Mouse (Mus musculus) layer of hippocampus, adult 8-10 months (tissue): ENCODE measurements at regions not wholly inside any gene's neighbourhood (a gene's known extent, or its start where the extent isn't known, plus 50 kb on each side); places are given as distances from the start of the nearest gene placed in this dataset.

Source experiments
- DNase-seq, 2 experiments: peaks; one replicate each; pipeline ENCODE4 v3.0.0; 2022; ENCODE audit warnings: low spot score in 2 of 2

GRCm38 (mm10) chr8:42156588-42156987, 739.7 kb upstream of the Frg1 start:
- DNase-seq = no peak

GRCm38 (mm10) chr8:42144685-42145084, 727.8 kb upstream of the Frg1 start:
- no peak for DNase-seq

GRCm38 (mm10) chr8:42144220-42144619, 727.3 kb upstream of the Frg1 start:
- DNase-seq = no peak

GRCm38 (mm10) chr8:42107582-42107981, 690.7 kb upstream of the Frg1 start:
- no peak for DNase-seq

- no peak for DNase-seq
These were observed 652.4 kb upstream of the Frg1 start for GRCm38 (mm10) chr8:42069314-42069713.

- DNase-seq = no peak
These were observed 626.7 kb upstream of the Frg1 start for GRCm38 (mm10) chr8:42043526-42043925.

- DNase-seq = no peak
These were observed 622.4 kb upstream of the Frg1 start for GRCm38 (mm10) chr8:42039245-42039644.

- DNase-seq = no peak
These were observed 610.1 kb upstream of the Frg1 start for GRCm38 (mm10) chr8:42026934-42027333.

GRCm38 (mm10) chr8:42017786-42018185, 600.9 kb upstream of the Frg1 start:
- no peak for DNase-seq

- no peak for DNase-seq
These were observed 586.3 kb upstream of the Frg1 start for GRCm38 (mm10) chr8:42003170-42003569.

- peak; percentile 32 to 53 for DNase-seq
These were observed 572.2 kb upstream of the Frg1 start for GRCm38 (mm10) chr8:41989040-41989501.

- DNase-seq = no peak
These were observed 571.3 kb upstream of the Frg1 start for GRCm38 (mm10) chr8:41988216-41988615.

- no peak for DNase-seq
These were observed 570.5 kb upstream of the Frg1 start for GRCm38 (mm10) chr8:41987417-41987816.

GRCm38 (mm10) chr8:41972416-41972815, 555.5 kb upstream of the Frg1 start:
- DNase-seq = no peak

GRCm38 (mm10) chr8:41970536-41970935, 553.7 kb upstream of the Frg1 start:
- DNase-seq = no peak

GRCm38 (mm10) chr8:41969408-41969807, 552.5 kb upstream of the Frg1 start:
- DNase-seq = no peak

- DNase-seq = no peak
These were observed 547.2 kb upstream of the Frg1 start for GRCm38 (mm10) chr8:41964088-41964487.

- no peak for DNase-seq
These were observed 540.0 kb upstream of the Frg1 start for GRCm38 (mm10) chr8:41956878-41957277.

GRCm38 (mm10) chr8:41950736-41951135, 533.9 kb upstream of the Frg1 start:
- no peak for DNase-seq

- DNase-seq = no peak
These were observed 522.4 kb upstream of the Frg1 start for GRCm38 (mm10) chr8:41939298-41939697.

GRCm38 (mm10) chr8:41921106-41921505, 504.2 kb upstream of the Frg1 start:
- no peak for DNase-seq

GRCm38 (mm10) chr8:41920536-41920935, 503.7 kb upstream of the Frg1 start:
- DNase-seq = no peak

- no peak for DNase-seq
These were observed 461.3 kb upstream of the Frg1 start for GRCm38 (mm10) chr8:41878029-41878748.
